Mouse (Mus musculus) limb, embryonic 15.5 days (tissue): ENCODE results near the gene Bap1. TPM values are rescaled to one million over a fixed set of nuclear protein-coding genes. Genes with fewer than 3 reads are reported as not detected.

Experiments used
- ATAC-seq: fragments of 200-750 bp; cut with Nextera tagmentation; 2 replicates; pipeline ENCODE4 v1.8.0; 2017; ENCODE audit warnings: low read depth, moderate TSS enrichment; ENCODE audit not compliant: insufficient number of reproducible peaks, low FRiP score, low TSS enrichment
- H3K27ac ChIP-seq: fragments of 300-500 bp; sonication (generic); 2 replicates; pipeline ENCODE4 v1.5.1; 2015; ENCODE audit warnings: moderate library complexity, mild to moderate bottlenecking, inconsistent platforms
- H3K27me3 ChIP-seq: fragments of 300-500 bp; sonication (generic); 2 replicates; pipeline ENCODE4 v1.6.1; 2015; ENCODE audit warnings: inconsistent platforms
- H3K36me3 ChIP-seq: fragments of 300-500 bp; sonication (generic); 2 replicates; pipeline ENCODE4 v1.6.1; 2015; ENCODE audit warnings: inconsistent platforms
- H3K4me1 ChIP-seq: fragments of 300-500 bp; sonication (generic); 2 replicates; pipeline ENCODE4 v1.6.1; 2015; ENCODE audit warnings: inconsistent platforms
- H3K4me2 ChIP-seq: fragments of 300-500 bp; sonication (generic); 2 replicates; pipeline ENCODE4 v1.6.1; 2015; ENCODE audit warnings: mild to moderate bottlenecking, inconsistent platforms
- H3K4me3 ChIP-seq: fragments of 300-500 bp; sonication (generic); 2 replicates; pipeline ENCODE4 v1.5.1; 2015; ENCODE audit warnings: mild to moderate bottlenecking, inconsistent platforms
- H3K9ac ChIP-seq: fragments of 300-500 bp; sonication (generic); 2 replicates; pipeline ENCODE4 v1.6.1; 2015; ENCODE audit warnings: inconsistent platforms
- H3K9me3 ChIP-seq: fragments of 300-500 bp; sonication (generic); 2 replicates; pipeline ENCODE4 v1.6.1; 2016; ENCODE audit warnings: inconsistent platforms
- WGBS: fragments of 180-500 bp; shearing (Covaris S2); methylation state at CpG from one replicate; pipeline ENCODE4 v1.1.7; 2015; 5-methylcytosine and 5-hydroxymethylcytosine counted together
- polyA plus RNA-seq: library from polyadenylated mRNA; unstranded; fragments of >200 nt; fragmentation: Nextera tagmentation; extraction: Ambion mirVana; gene quantifications from 2 replicates; pipeline ENCODE4 v1.2.1, GENCODE M21; 2015

Gene Bap1
- polyA plus RNA-seq, 1 experiment from 2014 or later = 74.5 TPM

- ATAC-seq = no peak
- Histone ChIP-seq H3K4me3 (no peak overlapping the region), H3K9me3 (no peaks in the 10 kb centered on the region), H3K4me2 (no peak overlapping the region), H3K9ac (no peak overlapping the region), H3K4me1 (peaks cover 26% of the 10 kb centered on the region), H3K36me3 (no peaks in the 10 kb centered on the region), H3K27me3 (no peaks in the 10 kb centered on the region), H3K27ac (no peak overlapping the region)
- 89% methylated on average over 3 of the region's 3 CpGs for WGBS
These were observed 36.6 kb upstream of the Bap1 start for GRCm38 (mm10) chr14:31214684-31215083.

GRCm38 (mm10) chr14:31215157-31216002, 35.9 kb upstream of the Bap1 start:
- Histone ChIP-seq H3K4me2 (no peak overlapping the region), H3K27ac (no peak overlapping the region), H3K36me3 (no peaks in the 10 kb centered on the region), H3K4me1 (peaks cover 27% of the 10 kb centered on the region), H3K4me3 (no peak overlapping the region), H3K9me3 (no peaks in the 10 kb centered on the region), H3K9ac (0 out of 2 replicates have a peak overlapping the region, but pooled peaks have one; percentile 0), H3K27me3 (no peaks in the 10 kb centered on the region)
- no peak for ATAC-seq
- WGBS = 30% methylated on average over 15 of the region's 15 CpGs

DNA sequence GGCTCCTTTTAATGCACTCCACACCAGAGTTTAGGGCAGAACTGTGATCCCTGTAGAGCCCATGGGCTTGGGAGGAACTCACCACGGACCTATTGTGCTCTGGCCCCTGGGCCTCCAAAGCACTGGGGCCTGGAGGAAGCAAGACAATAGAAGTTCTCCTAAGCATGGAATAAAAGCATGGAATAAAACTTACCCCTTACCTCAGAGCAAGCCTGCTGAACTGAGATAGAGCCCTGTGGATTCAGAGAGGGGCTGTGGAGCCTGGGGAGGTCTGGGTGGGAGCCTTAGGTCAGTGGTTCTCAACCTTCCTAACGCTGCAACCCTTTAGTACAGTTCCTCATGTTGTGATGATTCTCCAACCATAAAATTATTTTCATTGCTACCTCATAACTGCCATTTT, 34.4 kb upstream of the Bap1 start, which contains the start of gene Nisch:
TSS of gene Nisch (minus strand) at position 101 of the 400 bp plus-strand sequence.
- no peaks in the 10 kb centered on the region for H3K27me3 ChIP-seq
- no peak for ATAC-seq
- no peak within 1 kb of the TSS for H3K27ac ChIP-seq
- H3K4me2 ChIP-seq = 0 out of 2 replicates have a peak within 1 kb of the TSS, but pooled peaks have one; percentile 19
- peaks cover 29% of the 10 kb centered on the region for H3K4me1 ChIP-seq
- no peaks in the 10 kb centered on the region for H3K36me3 ChIP-seq
- H3K9ac ChIP-seq = 0 out of 2 replicates have a peak within 1 kb of the TSS, but pooled peaks have one; percentile 0
- H3K4me3 ChIP-seq = peak within 1 kb of the TSS; percentile 3; the same call in 1 of the 2 replicates
- H3K9me3 ChIP-seq = no peaks in the 10 kb centered on the region
- 84% methylated on average over 2 of the region's 2 CpGs for WGBS

GRCm38 (mm10) chr14:31217666-31218065, 33.6 kb upstream of the Bap1 start, which contains the start of gene Sema3g:
Sema3g (plus strand) TSS chr14:31217860.
- ATAC-seq = no peak
- Histone ChIP-seq H3K9me3 (no peaks in the 10 kb centered on the region), H3K4me3 (peak within 1 kb of the TSS; percentile 3; the same call in 1 of the 2 replicates), H3K27ac (no peak within 1 kb of the TSS), H3K36me3 (no peaks in the 10 kb centered on the region), H3K4me2 (0 out of 2 replicates have a peak within 1 kb of the TSS, but pooled peaks have one; percentile 19), H3K4me1 (peaks cover 24% of the 10 kb centered on the region), H3K27me3 (no peaks in the 10 kb centered on the region), H3K9ac (no peak within 1 kb of the TSS)
- WGBS = 9% methylated on average over 11 of the region's 11 CpGs

DNA sequence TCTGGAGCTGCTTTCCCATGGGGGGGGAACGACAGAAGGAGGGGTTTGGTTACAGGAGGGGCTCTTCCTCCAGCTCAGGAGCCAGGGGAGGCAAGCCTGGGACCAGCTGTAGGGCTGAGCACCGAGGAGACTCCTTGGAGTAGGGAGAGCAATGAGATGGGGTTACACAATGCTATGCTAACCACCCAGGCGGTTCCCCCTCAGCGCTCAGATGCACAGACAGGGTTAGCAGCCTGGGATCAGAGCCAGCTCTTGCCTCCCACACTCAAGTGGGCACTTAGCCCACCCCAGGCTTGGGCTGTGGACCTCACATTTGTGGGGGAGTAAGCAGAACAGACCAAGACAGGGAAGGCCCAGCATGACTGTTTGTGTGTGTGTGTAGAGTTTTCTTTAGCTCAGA, 24.3 kb upstream of the Bap1 start:
- WGBS = 40% methylated on average over 4 of the region's 4 CpGs
- ATAC-seq = peak; percentile 25; the same call in 1 of the 2 replicates
- peak overlapping the region; percentile 69 for H3K27ac ChIP-seq

DNA sequence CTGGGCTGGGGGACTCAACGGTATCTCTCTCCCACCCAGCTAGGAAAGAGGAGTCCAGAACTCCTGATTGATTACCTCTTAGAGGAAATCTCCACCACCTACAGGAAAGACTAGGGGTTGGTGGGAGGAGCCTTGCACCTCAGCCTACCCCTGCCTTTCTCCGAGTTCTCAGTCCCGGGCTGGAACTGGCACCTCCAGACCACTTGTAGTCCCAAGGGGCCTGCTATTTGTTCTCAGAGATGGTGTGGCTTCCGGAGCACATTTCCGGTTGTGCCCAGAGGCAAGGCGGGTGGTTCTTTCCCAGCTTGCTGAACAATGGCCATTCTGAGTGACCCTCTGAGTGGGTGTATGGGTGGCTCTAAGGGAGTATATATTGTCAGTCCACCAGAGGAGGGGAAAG, 23.0 kb upstream of the Bap1 start:
- ATAC-seq = no peak
- H3K36me3 ChIP-seq = no peaks in the 10 kb centered on the region
- H3K9ac ChIP-seq = no peak overlapping the region
- WGBS = 56% methylated on average over 6 of the region's 6 CpGs
- H3K9me3 ChIP-seq = no peaks in the 10 kb centered on the region
- no peaks in the 10 kb centered on the region for H3K27me3 ChIP-seq
- no peak overlapping the region for H3K4me3 ChIP-seq
- no peak overlapping the region for H3K27ac ChIP-seq
- H3K4me2 ChIP-seq = no peak overlapping the region
- peaks cover 37% of the 10 kb centered on the region for H3K4me1 ChIP-seq

More for the DNA sequence above, 24.3 kb upstream of the Bap1 start:
- Histone ChIP-seq H3K4me2 (no peak overlapping the region), H3K4me1 (peaks cover 32% of the 10 kb centered on the region), H3K36me3 (no peaks in the 10 kb centered on the region), H3K4me3 (no peak overlapping the region), H3K9me3 (no peaks in the 10 kb centered on the region), H3K9ac (no peak overlapping the region), H3K27me3 (no peaks in the 10 kb centered on the region)

DNA sequence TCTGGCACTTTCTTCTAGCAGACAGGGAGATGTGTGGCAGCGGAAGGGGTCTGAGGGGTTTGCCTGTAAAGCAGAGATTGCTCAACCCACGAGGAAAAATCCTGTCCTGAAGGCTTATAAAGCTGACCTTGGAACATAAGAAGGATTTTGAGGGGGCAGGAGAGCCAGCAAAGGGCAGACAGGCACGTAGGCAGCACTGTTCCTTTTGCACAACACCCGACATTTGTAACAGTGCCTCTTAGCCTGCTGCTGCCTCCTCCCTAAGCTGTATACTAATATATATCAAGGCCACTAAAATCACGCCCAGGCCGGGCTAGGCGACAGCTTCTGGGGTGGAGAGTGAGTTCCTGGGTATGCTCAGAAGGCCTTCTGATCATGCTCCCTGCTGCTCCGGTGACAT, 20.8 kb upstream of the Bap1 start:
- no peak overlapping the region for H3K27ac ChIP-seq

GRCm38 (mm10) chr14:31232404-31233069, 18.7 kb upstream of the Bap1 start:
- Histone ChIP-seq H3K27me3 (no peaks in the 10 kb centered on the region), H3K4me2 (no peak overlapping the region), H3K9ac (no peak overlapping the region), H3K4me1 (peaks cover 25% of the 10 kb centered on the region), H3K9me3 (no peaks in the 10 kb centered on the region), H3K36me3 (no peaks in the 10 kb centered on the region), H3K4me3 (no peak overlapping the region), H3K27ac (peak overlapping the region; percentile 28)
- no peak for ATAC-seq
- WGBS = 75% methylated on average over 13 of the region's 13 CpGs

More for the DNA sequence above, 20.8 kb upstream of the Bap1 start:
- H3K4me3 ChIP-seq = no peak overlapping the region
- ATAC-seq = no peak
- no peak overlapping the region for H3K9ac ChIP-seq
- H3K27me3 ChIP-seq = no peaks in the 10 kb centered on the region
- H3K4me2 ChIP-seq = no peak overlapping the region
- peaks cover 39% of the 10 kb centered on the region for H3K4me1 ChIP-seq
- no peaks in the 10 kb centered on the region for H3K36me3 ChIP-seq
- WGBS = 61% methylated on average over 8 of the region's 8 CpGs
- no peaks in the 10 kb centered on the region for H3K9me3 ChIP-seq

- peak overlapping the region; percentile 28; the same call in 1 of the 2 replicates for H3K27ac ChIP-seq
These were observed 17.9 kb upstream of the Bap1 start for GRCm38 (mm10) chr14:31233070-31233995.

GRCm38 (mm10) chr14:31233996-31234591, 17.2 kb upstream of the Bap1 start:
- no peak overlapping the region for H3K4me2 ChIP-seq

More at GRCm38 (mm10) chr14:31233070-31233995, 17.9 kb upstream of the Bap1 start:
- Histone ChIP-seq H3K4me2 (no peak overlapping the region), H3K36me3 (no peaks in the 10 kb centered on the region), H3K4me1 (peaks cover 24% of the 10 kb centered on the region), H3K9me3 (no peaks in the 10 kb centered on the region), H3K9ac (no peak overlapping the region), H3K27me3 (no peaks in the 10 kb centered on the region), H3K4me3 (no peak overlapping the region)
- ATAC-seq = no peak
- 81% methylated on average over 14 of the region's 14 CpGs for WGBS

More at GRCm38 (mm10) chr14:31233996-31234591, 17.2 kb upstream of the Bap1 start:
- Histone ChIP-seq H3K9me3 (no peaks in the 10 kb centered on the region), H3K4me3 (no peak overlapping the region), H3K36me3 (no peaks in the 10 kb centered on the region), H3K27me3 (no peaks in the 10 kb centered on the region), H3K9ac (no peak overlapping the region), H3K27ac (no peak overlapping the region), H3K4me1 (peaks cover 19% of the 10 kb centered on the region)
- peak; percentile 25; the same call in 1 of the 2 replicates for ATAC-seq
- 18% methylated on average over 11 of the region's 11 CpGs for WGBS
